Mouse (Mus musculus) MEL (cell line): Measurements from ENCODE around the gene Vipr1.

ENCODE experiments used
- CTCF ChIP-seq, 3 experiments: IDR thresholded peaks in 2 of 3; conservative IDR thresholded peaks in 1 of 3; 2 replicates each; pipeline ENCODE4 v1.5.1; 2011 to 2012; ENCODE audit warnings: low read length in 3 of 3, low read depth in 2 of 3, mild to moderate bottlenecking in 2 of 3, improper control_type of control experiment in 1 of 3, inconsistent platforms in 1 of 3, mixed read lengths in 1 of 3, moderate library complexity in 1 of 3; ENCODE audit not compliant: control insufficient read depth in 1 of 3, insufficient read depth in 1 of 3, poor library complexity in 1 of 3, severe bottlenecking in 1 of 3
- EP300 ChIP-seq, 2 experiments: IDR thresholded peaks; 2 replicates each; pipeline ENCODE4 v1.6.1; 2011; ENCODE audit warnings: improper control_type of control experiment in 2 of 2, low read length in 2 of 2, low read depth in 1 of 2, mild to moderate bottlenecking in 1 of 2
- TAL1 ChIP-seq: IDR thresholded peaks from 2 replicates; pipeline ENCODE4 v1.6.1; 2012; ENCODE audit warnings: mild to moderate bottlenecking, inconsistent platforms, low read length, moderate library complexity, mixed read lengths
- TCF12 ChIP-seq: IDR thresholded peaks from 2 replicates; pipeline ENCODE4 v1.6.1; 2014; ENCODE audit warnings: low read depth, mild to moderate bottlenecking, inconsistent platforms, low read length, improper control_type of control experiment, moderate library complexity

DNA sequence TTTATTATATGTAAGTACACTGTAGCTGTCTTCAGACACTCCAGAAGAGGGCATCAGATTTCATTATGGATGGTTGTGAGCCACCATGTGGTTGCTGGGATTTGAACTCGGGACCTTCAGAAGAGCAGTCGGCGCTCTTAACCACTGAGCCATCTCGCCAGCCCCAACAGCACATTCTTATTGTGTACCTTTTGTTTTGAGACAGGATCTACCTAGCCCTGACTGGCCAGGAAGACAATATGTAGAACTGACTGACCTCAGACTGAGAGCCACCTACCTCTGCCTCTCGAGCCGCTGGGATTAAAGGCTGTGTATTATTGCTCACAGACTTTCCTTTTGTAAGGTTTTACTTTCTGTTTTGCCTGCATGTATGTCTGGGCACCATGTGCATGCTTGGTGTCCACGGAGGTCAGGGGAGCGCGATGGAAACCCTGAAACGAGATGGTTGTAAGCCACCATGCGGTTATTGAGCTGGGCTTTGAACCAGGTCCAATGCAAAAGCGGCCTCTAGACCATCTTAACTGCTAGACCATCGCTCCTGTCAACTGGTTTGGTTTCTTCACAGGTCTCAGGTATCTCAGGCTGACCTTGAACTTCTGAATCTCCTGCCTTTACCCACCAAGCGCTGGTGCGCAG, 75.7 kb downstream of the Vipr1 start:
- TF ChIP-seq CTCF (IDR thresholded peaks at IDR 0.05 in 2 of 3, conservative IDR thresholded peaks at IDR 0.05 in 1 of 3; ENCODE audit: control insufficient read depth in 1 of 3, insufficient read depth in 1 of 3, low read depth in 2 of 3, low read length in 3 of 3, poor library complexity in 1 of 3, severe bottlenecking in 1 of 3) (no peak), TAL1 (no peak), TCF12 (no peak), EP300 (IDR thresholded peaks at IDR 0.05; ENCODE audit: low read depth in 1 of 2, low read length in 2 of 2) (no peak)
